Mouse (Mus musculus) lung, embryonic 14.5 days (tissue): ENCODE results near the gene Ubash3a. TPM values are rescaled to one million over a fixed set of nuclear protein-coding genes. Genes with fewer than 3 reads are reported as not detected.

ENCODE experiments used
- ATAC-seq: fragments of 200-750 bp; cut with Nextera tagmentation; 2 replicates; pipeline ENCODE4 v1.8.0; 2017; ENCODE audit warnings: mild to moderate bottlenecking, moderate TSS enrichment, moderate library complexity; ENCODE audit not compliant: insufficient read depth
- DNase-seq: peaks from one replicate; pipeline ENCODE4 v3.0.0-alpha.2; 2015
- H3K27ac ChIP-seq: fragments of 300-500 bp; sonication (generic); 2 replicates; pipeline ENCODE4 v1.5.1; 2014; ENCODE audit warnings: low read depth, mild to moderate bottlenecking, moderate library complexity
- H3K27me3 ChIP-seq: fragments of 300-500 bp; sonication (generic); 2 replicates; pipeline ENCODE4 v1.6.1; 2014; ENCODE audit warnings: low read length, control low read depth; ENCODE audit not compliant: insufficient read depth
- H3K36me3 ChIP-seq: fragments of 300-500 bp; sonication (generic); 2 replicates; pipeline ENCODE4 v1.6.1; 2014; ENCODE audit warnings: control low read depth; ENCODE audit not compliant: insufficient read depth
- H3K4me1 ChIP-seq: fragments of 300-500 bp; sonication (generic); 2 replicates; pipeline ENCODE4 v1.6.1; 2014; ENCODE audit warnings: antibody characterized with exemption, control low read depth; ENCODE audit not compliant: insufficient read depth
- H3K4me2 ChIP-seq: fragments of 300-500 bp; sonication (generic); 2 replicates; pipeline ENCODE4 v1.6.1; 2014; ENCODE audit warnings: mild to moderate bottlenecking
- H3K4me3 ChIP-seq: fragments of 300-500 bp; sonication (generic); 2 replicates; pipeline ENCODE4 v1.5.1; 2014; ENCODE audit warnings: low read depth, low read length
- H3K9ac ChIP-seq: fragments of 300-500 bp; sonication (generic); 2 replicates; pipeline ENCODE4 v1.6.1; 2014
- H3K9me3 ChIP-seq: fragments of 300-500 bp; sonication (generic); 2 replicates; pipeline ENCODE4 v1.6.1; 2016; ENCODE audit warnings: low read depth, low read length, control low read depth
- CTCF ChIP-seq: IDR thresholded peaks from 2 replicates; pipeline ENCODE4 v1.5.1; 2016; ENCODE audit warnings: antibody characterized with exemption, low read depth
- whole genome bisulfite sequencing: fragments of 180-500 bp; shearing (Covaris S2); extraction: QIAGEN DNeasy Blood & Tissue Kit; methylation state at CpG from one replicate; pipeline ENCODE4 v1.1.7; 2014; 5-methylcytosine and 5-hydroxymethylcytosine counted together
- polyA plus RNA-seq: library from polyadenylated mRNA; unstranded; fragments of >200 nt; fragmentation: Nextera tagmentation; extraction: Ambion mirVana; gene quantifications from 2 replicates; pipeline ENCODE4 v1.2.1, GENCODE M21; 2014

Ubash3a gene
- polyA plus RNA-seq, 1 experiment from 2014 or later: 0.26 TPM

DNA sequence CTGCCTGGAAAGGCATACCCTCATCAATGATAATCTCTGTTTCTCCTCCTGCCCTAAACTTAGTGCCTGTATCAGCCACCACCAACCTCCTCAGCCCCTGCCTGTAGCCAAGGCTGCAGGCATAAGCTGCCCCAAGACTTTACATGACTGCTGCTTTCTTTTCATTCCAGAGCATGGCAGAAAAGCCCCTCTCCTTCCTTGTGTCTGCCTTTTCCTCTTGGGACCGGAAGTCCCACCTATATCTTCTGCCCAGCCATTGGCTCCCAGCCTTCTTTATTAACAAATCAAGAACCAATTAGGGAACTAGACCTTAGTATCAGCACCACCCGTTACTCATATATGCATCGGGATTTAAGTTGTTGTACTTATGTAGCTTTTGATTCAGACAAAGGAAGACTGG, 79.5 kb downstream of the Ubash3a start:
- H3K36me3 ChIP-seq: no peaks in the 10 kb centered on the region
- no peak overlapping the region for H3K4me3 ChIP-seq
- H3K27ac ChIP-seq: no peak overlapping the region
- H3K27me3 ChIP-seq: no peaks in the 10 kb centered on the region
- no peak overlapping the region for H3K4me2 ChIP-seq
- H3K9me3 ChIP-seq: no peaks in the 10 kb centered on the region
- H3K4me1 ChIP-seq: no peaks in the 10 kb centered on the region
- H3K9ac ChIP-seq: no peak overlapping the region
- no peak for DNase-seq
- no peak for TF ChIP-seq CTCF
- 79% methylated on average over 3 of the region's 3 CpGs for WGBS
- no peak for ATAC-seq

GRCm38 (mm10) chr17:31288999-31289726, 81.5 kb downstream of the Ubash3a start:
- TF ChIP-seq CTCF: no peak
- ATAC-seq (no peak), DNase-seq (no peak)
- Histone ChIP-seq H3K27me3 (no peaks in the 10 kb centered on the region), H3K4me2 (no peak overlapping the region), H3K27ac (no peak overlapping the region), H3K9ac (no peak overlapping the region), H3K9me3 (no peaks in the 10 kb centered on the region), H3K4me3 (no peak overlapping the region), H3K36me3 (no peaks in the 10 kb centered on the region), H3K4me1 (no peaks in the 10 kb centered on the region)
- WGBS: 64% methylated on average over 7 of the region's 7 CpGs

DNA sequence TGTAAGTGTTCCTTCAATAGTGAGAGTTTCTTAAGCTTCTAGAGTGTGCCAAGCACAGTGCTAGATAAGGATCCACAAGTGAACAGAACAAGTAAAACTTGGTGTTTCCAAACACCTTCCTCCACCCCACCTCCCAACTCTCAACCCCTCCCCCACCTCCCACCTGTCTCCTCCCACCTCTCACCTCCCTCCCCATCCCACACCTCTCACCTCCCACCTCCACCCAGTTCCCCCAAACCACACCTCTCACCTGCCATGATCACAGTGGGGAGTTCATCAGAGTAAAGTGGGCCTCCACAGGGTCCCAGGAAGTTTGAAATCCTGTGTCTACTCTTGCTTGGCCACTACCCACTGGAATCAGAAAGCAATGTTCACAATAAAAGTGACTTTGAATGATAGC, 82.6 kb downstream of the Ubash3a start:
- Histone ChIP-seq H3K27me3 (peaks cover 3% of the 10 kb centered on the region; the same call in 1 of the 2 replicates), H3K27ac (no peak overlapping the region), H3K4me3 (no peak overlapping the region), H3K4me1 (no peaks in the 10 kb centered on the region), H3K9me3 (no peaks in the 10 kb centered on the region), H3K36me3 (no peaks in the 10 kb centered on the region), H3K9ac (no peak overlapping the region), H3K4me2 (no peak overlapping the region)
- ATAC-seq (no peak), DNase-seq (no peak)
- TF ChIP-seq CTCF: no peak

DNA sequence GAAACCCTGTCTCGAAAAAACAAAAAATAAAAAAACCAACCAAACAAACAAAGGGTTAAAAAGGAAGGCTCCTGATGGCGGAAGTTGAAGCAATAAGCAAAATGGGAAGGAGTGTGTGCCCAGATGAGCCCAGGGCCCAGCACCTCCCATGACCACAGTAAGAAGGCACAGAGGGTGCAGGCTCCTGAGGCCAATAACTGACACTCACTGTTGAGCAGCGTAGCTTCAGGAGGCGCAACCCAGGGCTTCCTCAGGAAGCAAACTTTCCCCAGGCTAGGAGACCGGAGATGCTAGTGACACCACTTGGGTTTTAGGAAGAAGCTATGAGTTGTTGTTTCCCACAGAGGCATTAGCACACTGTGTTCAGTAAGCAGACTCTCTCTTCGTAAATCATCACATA, 83.2 kb downstream of the Ubash3a start:
- Histone ChIP-seq H3K4me3 (no peak overlapping the region), H3K4me1 (no peaks in the 10 kb centered on the region), H3K27ac (no peak overlapping the region), H3K9me3 (no peaks in the 10 kb centered on the region), H3K9ac (no peak overlapping the region), H3K4me2 (no peak overlapping the region), H3K27me3 (peaks cover 8% of the 10 kb centered on the region; the same call in 1 of the 2 replicates), H3K36me3 (no peaks in the 10 kb centered on the region)
- WGBS: 53% methylated on average over 6 of the region's 6 CpGs
- DNase-seq (peak; percentile 22), ATAC-seq (no peak)
- TF ChIP-seq CTCF: no peak

GRCm38 (mm10) chr17:31294363-31295214, 86.9 kb downstream of the Ubash3a start:
- ATAC-seq (no peak), DNase-seq (peak; percentile 14)
- H3K27me3 ChIP-seq: peaks cover 11% of the 10 kb centered on the region; the same call in 1 of the 2 replicates
- H3K36me3 ChIP-seq: no peaks in the 10 kb centered on the region
- no peak overlapping the region for H3K4me3 ChIP-seq
- peaks cover 3% of the 10 kb centered on the region; the same call in 1 of the 2 replicates for H3K4me1 ChIP-seq
- no peaks in the 10 kb centered on the region for H3K9me3 ChIP-seq
- no peak overlapping the region for H3K9ac ChIP-seq
- no peak overlapping the region for H3K4me2 ChIP-seq
- H3K27ac ChIP-seq: no peak overlapping the region
- 72% methylated on average over 15 of the region's 15 CpGs for WGBS
- peak; percentile 24; the same call in 1 of the 2 replicates for TF ChIP-seq CTCF

DNA sequence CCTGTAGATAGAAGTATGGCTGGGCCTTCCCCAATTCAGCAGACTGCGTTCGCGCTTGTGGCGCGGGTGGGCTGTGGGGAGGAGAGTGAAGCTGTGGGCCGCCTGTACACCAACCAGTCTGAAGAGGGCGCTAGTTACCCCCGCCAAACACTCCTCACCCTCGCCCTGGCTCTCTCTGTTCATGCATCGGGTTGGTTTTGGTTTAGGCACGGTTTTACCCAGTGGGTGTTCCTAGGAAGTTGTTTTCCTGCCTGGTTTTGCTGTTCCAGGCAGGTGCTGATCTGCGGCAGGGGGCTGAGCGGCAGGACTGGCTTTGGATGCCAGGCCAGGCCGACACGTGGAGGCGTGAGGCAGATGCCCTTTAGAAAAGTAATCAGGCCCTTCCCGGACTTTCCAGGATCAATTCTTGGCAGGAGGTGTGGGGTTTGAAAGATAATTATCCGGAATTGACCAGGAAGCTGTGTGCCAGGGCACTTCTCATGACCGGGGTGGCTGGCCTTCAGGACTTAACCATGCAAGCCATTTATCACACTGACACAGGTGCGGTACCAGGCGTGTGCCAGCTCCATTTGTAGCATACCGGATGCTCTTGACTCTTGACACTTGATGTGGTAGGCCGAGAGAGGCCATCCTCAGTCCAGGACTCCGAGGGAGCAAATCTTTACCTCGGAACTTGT, 87.7 kb downstream of the Ubash3a start:
- peak; percentile 57 for TF ChIP-seq CTCF
- Histone ChIP-seq H3K36me3 (no peaks in the 10 kb centered on the region), H3K4me3 (peak overlapping the region; percentile 59), H3K9ac (peak overlapping the region; percentile 62; the same call in 1 of the 2 replicates), H3K9me3 (no peaks in the 10 kb centered on the region), H3K27ac (no peak overlapping the region), H3K4me1 (peaks cover 3% of the 10 kb centered on the region; the same call in 1 of the 2 replicates), H3K4me2 (peak overlapping the region; percentile 97), H3K27me3 (peaks cover 11% of the 10 kb centered on the region; the same call in 1 of the 2 replicates)
- 22% methylated on average over 25 of the region's 25 CpGs for WGBS
- ATAC-seq (peak; percentile 4; the same call in 1 of the 2 replicates), DNase-seq (peak; percentile 54)
